ENCODE assay signal across 1 mouse cellular context in the genomic region with DNA sequence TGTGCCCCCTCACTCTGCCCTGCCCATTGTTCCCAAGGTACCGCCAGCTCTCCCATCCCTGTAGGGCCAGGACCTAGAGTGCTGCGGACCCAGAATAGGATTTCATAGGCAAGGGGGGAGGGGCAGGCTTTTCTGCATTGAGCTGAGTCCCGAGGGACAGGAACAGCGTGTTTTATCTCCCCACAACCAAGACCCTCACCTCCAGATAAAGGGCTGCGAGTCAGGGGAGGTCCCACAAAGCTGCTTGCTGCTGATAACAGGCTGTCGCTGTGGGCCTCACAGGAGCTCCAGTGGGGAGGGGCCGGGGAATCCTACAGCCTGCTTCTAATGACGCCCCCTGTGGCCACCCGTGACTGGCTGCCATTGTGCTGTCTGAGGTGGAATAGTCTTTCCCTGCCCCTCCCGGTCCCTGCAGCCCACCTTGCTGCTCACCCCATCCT.
TF ChIP-seq lines count a peak whose summit lies in the region.

No protein-coding gene starts in this region.

TF ChIP-seq in MEL, 35 proteins besides CTCF, POLR2A, EP300 and RAD21 (continued from another document):
- TF ChIP-seq USF2 (IDR thresholded peaks at IDR 0.05; ENCODE audit: borderline replicate concordance in 1 of 2, insufficient read depth in 1 of 2, low read depth in 1 of 2, low read length in 2 of 2) (no peak), E2F4 (IDR thresholded peaks at IDR 0.05; ENCODE audit: borderline replicate concordance, low read depth, low read length) (no peak), SMC3 (IDR thresholded peaks at IDR 0.05; ENCODE audit: low read depth, low read length) (no peak), RCOR1 (IDR thresholded peaks at IDR 0.05; ENCODE audit: low read depth, low read length) (peak; percentile 93), MAZ (IDR thresholded peaks at IDR 0.05; ENCODE audit: low read depth, low read length) (peak; percentile 96)
